Mouse (Mus musculus): ENCODE results near the gene Ddx27. TPM values are rescaled to one million over a fixed set of nuclear protein-coding genes. Genes with fewer than 3 reads are reported as not detected.
A peak's percentile ranks its signal among the peaks of the same experiment; 100 is the strongest.
"Not testable (repeated sequence)": the region's sequence is repeated elsewhere in the genome, so short reads cannot be mapped to it uniquely, and the experiment has no call there.

Ddx27 gene
- polyA plus RNA-seq, 1 experiment from 2014 or later, result 15.8 TPM

- Histone ChIP-seq H3K27me3 (replicated peaks; ENCODE audit: control insufficient read depth, insufficient read depth, low read length) (no peaks in the 10 kb centered on the region), H3K27ac (ENCODE audit: low read depth, low read length) (no peak overlapping the region), H3K36me3 (ENCODE audit: control insufficient read depth, insufficient read depth) (no peaks in the 10 kb centered on the region), H3K4me2 (replicated peaks; ENCODE audit: low read depth) (no peak overlapping the region), H3K9me3 (ENCODE audit: control insufficient read depth) (no peaks in the 10 kb centered on the region), H3K4me1 (replicated peaks; ENCODE audit: control insufficient read depth, insufficient read depth, low read length) (no peaks in the 10 kb centered on the region), H3K4me3 (ENCODE audit: low read depth, low read length) (no peak overlapping the region), H3K9ac (ENCODE audit: low read depth, low read length) (no peak overlapping the region)
- WGBS, result 81% methylated on average over 9 of the region's 9 CpGs
- ATAC-seq, result no peak
- no peak for TF ChIP-seq CTCF (IDR thresholded peaks at IDR 0.05; ENCODE audit: low read depth)
Observed at GRCm38 (mm10) chr2:167001486-167001885, 13.5 kb upstream of the Ddx27 start.

GRCm38 (mm10) chr2:167004099-167004854 is 10.7 kb upstream of the Ddx27 start:
- TF ChIP-seq CTCF (IDR thresholded peaks at IDR 0.05; ENCODE audit: low read depth), result peak; percentile 89
- Histone ChIP-seq H3K27ac (ENCODE audit: low read depth, low read length) (no peak overlapping the region), H3K9ac (ENCODE audit: low read depth, low read length) (no peak overlapping the region), H3K36me3 (ENCODE audit: control insufficient read depth, insufficient read depth) (no peaks in the 10 kb centered on the region), H3K4me2 (replicated peaks; ENCODE audit: low read depth) (no peak overlapping the region), H3K27me3 (replicated peaks; ENCODE audit: control insufficient read depth, insufficient read depth, low read length) (no peaks in the 10 kb centered on the region), H3K9me3 (ENCODE audit: control insufficient read depth) (no peaks in the 10 kb centered on the region), H3K4me3 (ENCODE audit: low read depth, low read length) (no peak overlapping the region), H3K4me1 (replicated peaks; ENCODE audit: control insufficient read depth, insufficient read depth, low read length) (no peaks in the 10 kb centered on the region)
- WGBS, result 46% methylated on average over 8 of the region's 8 CpGs
- ATAC-seq, result no peak

- 80% methylated on average over 2 of the region's 2 CpGs for WGBS
- no peaks in the 10 kb centered on the region for H3K27me3 ChIP-seq (replicated peaks; ENCODE audit: control insufficient read depth, insufficient read depth, low read length)
- TF ChIP-seq CTCF (IDR thresholded peaks at IDR 0.05; ENCODE audit: low read depth), result no peak
- H3K27ac ChIP-seq (ENCODE audit: low read depth, low read length), result no peak overlapping the region
- ATAC-seq, result no peak
- H3K4me1 ChIP-seq (replicated peaks; ENCODE audit: control insufficient read depth, insufficient read depth, low read length), result no peaks in the 10 kb centered on the region
- H3K4me3 ChIP-seq (ENCODE audit: low read depth, low read length), result no peak overlapping the region
- H3K4me2 ChIP-seq (replicated peaks; ENCODE audit: low read depth), result no peak overlapping the region
- H3K9ac ChIP-seq (ENCODE audit: low read depth, low read length), result no peak overlapping the region
- no peaks in the 10 kb centered on the region for H3K9me3 ChIP-seq (ENCODE audit: control insufficient read depth)
- no peaks in the 10 kb centered on the region for H3K36me3 ChIP-seq (ENCODE audit: control insufficient read depth, insufficient read depth)
Observed at GRCm38 (mm10) chr2:167006355-167006754, 8.6 kb upstream of the Ddx27 start.

- no peak overlapping the region for H3K27ac ChIP-seq (ENCODE audit: low read depth, low read length)
- H3K9ac ChIP-seq (ENCODE audit: low read depth, low read length), result no peak overlapping the region
- no peak for TF ChIP-seq CTCF (IDR thresholded peaks at IDR 0.05; ENCODE audit: low read depth)
- 68% methylated on average over 13 of the region's 13 CpGs for WGBS
- no peaks in the 10 kb centered on the region for H3K27me3 ChIP-seq (replicated peaks; ENCODE audit: control insufficient read depth, insufficient read depth, low read length)
- H3K9me3 ChIP-seq (ENCODE audit: control insufficient read depth), result no peaks in the 10 kb centered on the region
- no peaks in the 10 kb centered on the region for H3K4me1 ChIP-seq (replicated peaks; ENCODE audit: control insufficient read depth, insufficient read depth, low read length)
- no peaks in the 10 kb centered on the region for H3K36me3 ChIP-seq (ENCODE audit: control insufficient read depth, insufficient read depth)
- H3K4me3 ChIP-seq (ENCODE audit: low read depth, low read length), result no peak overlapping the region
- no peak overlapping the region for H3K4me2 ChIP-seq (replicated peaks; ENCODE audit: low read depth)
- no peak for ATAC-seq
Observed at GRCm38 (mm10) chr2:167007001-167007491, 7.9 kb upstream of the Ddx27 start.

- not testable (repeated sequence) for H3K27me3 ChIP-seq (replicated peaks; ENCODE audit: control insufficient read depth, insufficient read depth, low read length); H3K4me1 ChIP-seq (replicated peaks; ENCODE audit: control insufficient read depth, insufficient read depth, low read length); H3K4me2 ChIP-seq (replicated peaks; ENCODE audit: low read depth); H3K27ac ChIP-seq (ENCODE audit: low read depth, low read length); H3K4me3 ChIP-seq (ENCODE audit: low read depth, low read length); H3K9ac ChIP-seq (ENCODE audit: low read depth, low read length); H3K9me3 ChIP-seq (ENCODE audit: control insufficient read depth); H3K36me3 ChIP-seq (ENCODE audit: control insufficient read depth, insufficient read depth)
- WGBS, result 62% methylated on average over 4 of the region's 4 CpGs
- peak; percentile 56 for ATAC-seq
Observed at GRCm38 (mm10) chr2:167007565-167007964, 7.4 kb upstream of the Ddx27 start.

GRCm38 (mm10) chr2:167009483-167009882 is 5.5 kb upstream of the Ddx27 start:
- Histone ChIP-seq H3K27ac (ENCODE audit: low read depth, low read length) (no peak overlapping the region), H3K4me3 (ENCODE audit: low read depth, low read length) (no peak overlapping the region), H3K9me3 (ENCODE audit: control insufficient read depth) (no peaks in the 10 kb centered on the region), H3K27me3 (replicated peaks; ENCODE audit: control insufficient read depth, insufficient read depth, low read length) (no peaks in the 10 kb centered on the region), H3K4me1 (replicated peaks; ENCODE audit: control insufficient read depth, insufficient read depth, low read length) (no peaks in the 10 kb centered on the region), H3K4me2 (replicated peaks; ENCODE audit: low read depth) (no peak overlapping the region), H3K9ac (ENCODE audit: low read depth, low read length) (no peak overlapping the region), H3K36me3 (ENCODE audit: control insufficient read depth, insufficient read depth) (no peaks in the 10 kb centered on the region)
- no peak for ATAC-seq
- WGBS, result 79% methylated on average over 4 of the region's 4 CpGs
- TF ChIP-seq CTCF (IDR thresholded peaks at IDR 0.05; ENCODE audit: low read depth), result no peak

All from intestine, postnatal 0 days (tissue).